Mouse (Mus musculus) T-cell, adult 2 months (primary cell): ENCODE measurements around the gene Wdr83.
A peak's percentile ranks its signal among the peaks of the same experiment; 100 is the strongest.

Experiments
- DNase-seq: peaks from one replicate; pipeline ENCODE4 v3.0.0; 2022; ENCODE audit warnings: low spot score

Gene Wdr83

GRCm38 (mm10) chr8:85035165-85035727, 45.9 kb downstream of the Wdr83 start:
- DNase-seq = no peak

- DNase-seq = peak; percentile 84
These were observed 46.3 kb downstream of the Wdr83 start for GRCm38 (mm10) chr8:85034764-85035163.

GRCm38 (mm10) chr8:85033867-85034266, 47.2 kb downstream of the Wdr83 start:
- DNase-seq = no peak

GRCm38 (mm10) chr8:85032622-85033311, 48.3 kb downstream of the Wdr83 start:
- no peak for DNase-seq

- no peak for DNase-seq
These were observed 51.8 kb downstream of the Wdr83 start for GRCm38 (mm10) chr8:85029271-85029670.

- DNase-seq = no peak
These were observed 53.2 kb downstream of the Wdr83 start for GRCm38 (mm10) chr8:85027922-85028321.

GRCm38 (mm10) chr8:85027516-85027855, 53.6 kb downstream of the Wdr83 start:
- no peak for DNase-seq

- DNase-seq = peak; percentile 88
These were observed 54.2 kb downstream of the Wdr83 start, which contains the start of gene Trir for GRCm38 (mm10) chr8:85026670-85027515. Trir (plus strand) TSS chr8:85026823.

- peak; percentile 93 for DNase-seq
These were observed 55.8 kb downstream of the Wdr83 start, which contains the start of gene Asna1 for GRCm38 (mm10) chr8:85025098-85025932. Asna1 (minus strand) TSS chr8:85025281.
